Mouse (Mus musculus): ENCODE measurements around the gene Cdh10.

The Cdh10 gene

DNA sequence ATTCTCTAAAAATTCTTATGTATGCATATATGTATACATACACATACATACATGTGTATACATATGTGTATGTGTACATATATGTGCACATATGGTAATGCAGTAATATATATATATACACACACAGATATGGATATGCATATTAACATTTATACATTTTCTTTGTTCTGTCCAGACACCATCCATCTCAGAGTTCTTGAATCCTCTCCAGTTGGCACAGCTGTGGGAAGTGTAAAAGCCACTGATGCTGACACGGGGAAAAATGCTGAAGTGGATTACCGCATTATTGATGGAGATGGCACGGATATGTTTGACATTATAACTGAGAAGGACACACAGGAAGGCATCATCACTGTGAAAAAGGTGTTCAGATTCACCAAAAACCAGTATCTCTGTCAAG lies 166.1 kb downstream of the Cdh10 start:
- DNase-seq, result no peak

DNA sequence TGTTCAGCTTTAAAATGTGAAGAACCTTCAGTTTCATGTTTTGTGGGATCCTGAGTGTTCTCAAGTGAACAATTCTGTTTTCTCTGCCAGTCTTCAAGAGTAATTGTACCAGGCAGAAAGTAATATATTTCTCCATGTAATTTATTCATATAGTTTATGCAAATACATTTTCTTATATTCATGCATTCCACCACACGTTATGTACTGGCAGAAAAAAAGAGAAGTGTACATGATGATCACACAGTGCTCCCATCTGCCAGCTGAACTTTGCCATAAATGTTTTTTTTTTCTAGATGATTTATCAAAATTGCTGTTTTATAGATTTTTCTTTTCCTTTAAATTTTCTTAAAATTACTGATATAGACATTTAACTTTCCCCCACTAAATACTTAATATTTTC lies 168.9 kb downstream of the Cdh10 start:
- no peak for DNase-seq

DNA sequence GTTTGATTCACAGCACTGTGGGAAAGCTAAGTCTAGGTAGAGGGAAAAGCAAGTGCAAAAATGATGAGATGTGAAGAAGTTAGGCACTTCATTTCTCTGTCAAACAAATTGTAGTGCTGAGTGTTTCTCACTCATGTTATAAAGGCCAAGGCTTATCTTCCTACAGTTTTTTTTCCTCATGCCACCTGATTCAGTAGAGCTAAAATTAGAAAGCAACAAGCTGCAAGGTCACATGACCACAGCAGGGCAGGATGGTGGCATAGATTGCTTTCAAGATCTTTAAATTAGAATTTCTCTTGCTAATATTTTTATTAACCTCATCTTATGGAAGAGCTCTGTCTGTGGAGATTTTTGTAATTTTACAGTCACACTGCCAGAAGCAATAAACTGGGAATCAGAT lies 174.8 kb downstream of the Cdh10 start:
- DNase-seq, result no peak

DNA sequence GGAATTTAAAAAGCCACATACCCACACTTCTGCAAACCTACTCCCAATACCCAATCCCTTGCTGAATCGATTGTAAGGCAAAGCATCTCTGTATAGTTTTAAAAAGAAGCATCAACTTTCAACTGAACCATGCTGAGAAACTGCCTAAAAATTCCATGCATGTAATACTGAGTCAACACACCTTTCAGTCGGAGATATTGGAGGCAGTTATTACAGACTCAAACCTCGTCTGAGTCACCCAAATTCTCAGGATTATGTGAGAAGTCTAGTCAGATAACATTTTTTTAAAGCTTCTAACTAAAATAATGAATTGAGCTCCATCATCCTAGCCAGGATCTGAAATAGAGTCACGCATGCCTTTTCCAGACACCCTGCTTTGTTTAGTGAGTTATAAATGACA lies 175.5 kb downstream of the Cdh10 start:
- DNase-seq, result no peak

DNA sequence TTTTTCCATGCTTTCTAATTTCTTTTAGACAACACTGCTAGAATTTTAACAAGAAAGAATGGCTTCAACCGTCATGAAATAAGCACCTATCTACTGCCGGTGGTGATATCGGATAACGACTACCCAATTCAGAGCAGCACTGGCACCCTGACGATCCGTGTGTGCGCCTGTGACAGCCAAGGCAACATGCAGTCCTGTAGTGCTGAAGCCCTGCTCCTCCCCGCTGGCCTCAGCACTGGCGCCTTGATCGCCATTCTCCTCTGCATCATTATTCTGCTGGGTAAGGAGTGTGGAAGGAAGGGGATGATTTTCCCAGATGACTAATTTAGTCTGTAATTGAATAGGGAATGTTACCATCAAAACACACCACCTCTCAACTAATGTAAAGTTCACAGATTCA lies 192.1 kb downstream of the Cdh10 start:
- no peak for DNase-seq

DNA sequence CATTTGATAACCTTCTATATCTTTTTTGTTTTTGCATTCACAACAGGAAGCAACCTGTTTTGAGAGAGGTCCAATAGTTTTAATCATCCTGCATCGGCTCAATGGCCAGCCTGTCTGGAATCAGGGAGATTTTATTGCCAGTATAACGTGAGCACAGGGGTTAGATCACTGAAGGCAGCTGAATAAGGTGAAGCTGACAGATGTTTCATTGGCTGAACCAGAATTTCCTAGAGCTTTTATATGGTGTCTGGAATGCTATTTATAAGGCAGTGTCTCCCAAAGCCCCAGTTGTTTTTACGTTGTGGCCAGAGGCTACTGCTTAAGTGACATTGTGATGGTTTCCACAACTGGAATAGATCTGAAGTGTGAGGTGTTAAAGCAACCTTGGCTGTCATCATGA lies 214.2 kb downstream of the Cdh10 start:
- no peak for DNase-seq

DNA sequence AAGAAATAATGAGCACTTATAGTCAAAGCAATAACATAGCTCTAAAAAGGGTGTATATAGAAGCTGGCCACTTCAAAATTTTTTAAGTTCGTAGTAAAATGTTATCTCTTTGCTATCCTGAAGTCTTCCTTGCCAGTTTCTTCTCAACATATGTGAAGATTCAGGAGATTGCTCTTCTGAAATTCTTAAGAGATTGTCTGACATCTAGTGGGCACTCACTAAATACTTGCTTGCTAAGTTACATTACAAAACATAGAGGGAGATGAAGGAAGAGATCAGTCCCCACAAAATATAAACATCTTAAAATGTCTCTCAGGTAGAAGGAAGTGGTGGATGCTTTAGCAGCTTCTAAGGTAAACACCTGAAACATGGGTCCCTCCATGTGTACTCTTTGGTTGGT lies 221.3 kb downstream of the Cdh10 start:
- DNase-seq, result no peak

All from spleen, adult 18-20 months (tissue).